Mouse (Mus musculus): ENCODE results near the gene Ercc8. TPM values are rescaled to one million over a fixed set of nuclear protein-coding genes. Genes with fewer than 3 reads are reported as not detected.

The Ercc8 gene
- polyA plus RNA-seq, 1 experiment: 1.1 TPM

DNA sequence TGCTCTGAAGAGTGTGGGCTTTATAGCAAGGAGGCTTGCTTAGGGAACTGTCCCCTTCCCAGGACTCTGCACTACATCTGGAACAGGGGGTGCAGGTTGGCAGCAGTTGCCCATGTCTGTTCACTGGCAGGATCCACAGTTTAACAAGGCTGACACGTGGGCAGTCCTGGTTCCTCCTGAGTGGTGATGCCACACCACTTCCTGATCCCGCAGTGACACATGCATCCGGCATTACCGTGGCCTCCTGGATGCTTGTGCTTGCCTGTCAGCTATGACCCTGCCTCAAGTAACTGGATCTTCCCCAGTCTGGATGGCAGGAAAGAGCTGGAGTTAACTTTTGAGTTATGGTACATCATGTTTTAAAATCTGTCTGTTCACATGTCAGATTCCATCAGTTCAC lies 29.5 kb downstream of the Ercc8 start:
- no peak for TF ChIP-seq GATA1 (IDR thresholded peaks at IDR 0.05; ENCODE audit: low read length)

DNA sequence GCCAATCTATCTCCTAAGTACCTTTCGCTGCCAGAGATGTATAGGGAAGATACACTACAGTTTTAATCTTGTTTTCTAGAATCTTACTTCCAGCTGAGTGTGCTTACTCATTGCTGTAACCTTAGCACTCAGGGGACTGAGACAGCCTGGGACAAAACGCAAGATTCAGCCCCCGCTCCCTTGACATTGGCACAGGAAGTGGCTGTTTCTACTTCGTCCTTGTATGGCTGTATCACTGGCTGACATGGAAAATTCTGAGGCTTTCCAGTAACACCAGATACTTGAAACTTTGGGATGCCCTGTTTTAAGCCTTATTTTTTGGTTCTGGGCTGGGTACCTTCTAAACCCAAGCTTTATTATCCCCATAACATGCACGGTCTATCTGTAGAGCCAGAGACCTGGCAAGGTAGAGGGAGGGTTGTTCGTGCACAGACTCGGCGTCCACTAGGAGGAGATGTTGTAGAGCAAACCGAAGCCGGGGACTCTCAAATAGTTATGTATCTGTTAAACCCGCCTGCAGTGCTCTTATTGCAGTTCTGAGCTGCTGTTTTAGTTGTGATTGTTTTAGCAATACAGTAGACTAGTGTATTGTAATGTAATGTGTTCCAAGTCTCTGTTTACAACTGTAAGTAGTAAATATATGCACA lies 32.7 kb downstream of the Ercc8 start:
- no peak for TF ChIP-seq GATA1 (IDR thresholded peaks at IDR 0.05; ENCODE audit: low read length)

DNA sequence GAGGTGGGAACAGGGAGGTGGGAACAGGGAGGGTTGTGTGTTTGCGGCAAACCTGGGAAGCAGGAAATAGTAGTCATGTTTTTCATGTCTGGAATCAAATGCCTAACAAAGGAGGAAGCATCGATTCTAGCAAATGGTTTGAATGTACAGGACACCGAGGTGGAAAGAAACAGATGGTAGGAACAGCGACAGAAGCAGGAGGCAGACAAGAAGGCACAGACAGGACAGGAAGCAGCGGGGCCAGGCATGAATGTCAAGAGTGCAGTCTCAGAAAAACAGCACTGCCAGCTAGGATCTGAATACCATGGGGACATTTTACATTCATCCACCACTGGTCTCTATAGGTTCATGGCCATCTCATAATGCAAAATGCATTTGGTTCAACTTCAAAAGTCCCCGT lies 36.9 kb downstream of the Ercc8 start:
- TF ChIP-seq GATA1 (IDR thresholded peaks at IDR 0.05; ENCODE audit: low read length): no peak

DNA sequence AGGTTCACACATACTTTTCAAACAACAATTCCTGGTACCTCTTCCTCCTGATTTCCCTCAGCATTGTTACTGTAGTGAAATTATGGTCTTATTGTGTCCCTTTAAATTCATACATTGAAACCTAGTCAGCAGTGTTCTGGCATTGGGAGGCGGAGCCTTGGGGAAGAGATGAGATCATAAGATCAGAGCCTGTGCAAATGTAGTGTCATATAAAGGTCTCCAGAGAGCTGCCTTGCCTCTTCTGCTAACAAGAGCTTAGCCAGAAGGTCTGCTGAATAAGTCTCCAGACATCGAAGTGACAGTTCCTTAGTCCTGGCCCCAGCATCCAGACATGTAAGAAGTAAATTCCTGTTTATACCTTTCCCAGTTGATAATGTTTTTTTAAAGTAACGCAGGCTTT lies 46.3 kb downstream of the Ercc8 start:
- no peak for TF ChIP-seq GATA1 (IDR thresholded peaks at IDR 0.05; ENCODE audit: low read length)

DNA sequence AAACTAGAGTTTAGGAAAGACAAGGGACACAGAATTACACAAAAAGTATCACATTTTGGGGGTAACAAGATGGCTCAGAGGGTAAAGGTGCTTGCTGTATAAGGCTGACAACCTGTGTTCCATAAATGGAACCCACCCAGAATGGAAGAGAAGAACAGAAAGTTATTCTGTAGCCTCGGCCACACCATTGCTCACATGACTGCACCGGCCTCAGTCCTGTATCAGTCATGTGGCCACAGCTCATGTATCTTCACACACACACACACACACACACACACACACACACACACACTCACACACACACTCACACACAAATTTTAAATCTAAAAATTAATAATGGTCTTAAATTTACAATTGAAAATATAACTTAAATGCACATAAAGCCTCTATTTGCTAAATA lies 48.9 kb downstream of the Ercc8 start:
- TF ChIP-seq GATA1 (IDR thresholded peaks at IDR 0.05; ENCODE audit: low read length): no peak

DNA sequence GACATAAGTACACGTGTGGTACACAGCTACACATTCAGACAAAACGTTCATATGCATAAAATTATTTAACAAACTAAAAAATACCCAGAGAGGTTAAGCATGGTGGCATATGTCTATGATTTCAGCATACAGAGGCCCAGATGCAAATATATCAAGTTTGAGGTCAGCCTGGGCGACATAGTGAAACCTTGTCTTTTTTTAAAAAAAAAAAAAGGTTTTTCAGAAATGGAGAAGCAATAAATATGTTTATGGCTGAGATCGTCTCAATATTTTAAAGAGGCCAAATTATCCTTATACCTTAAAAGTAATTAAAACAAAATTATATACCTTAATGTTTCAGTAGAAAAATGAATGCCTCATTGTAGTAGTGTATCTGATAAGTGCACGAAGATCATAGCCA lies 49.6 kb downstream of the Ercc8 start:
- TF ChIP-seq GATA1 (IDR thresholded peaks at IDR 0.05; ENCODE audit: low read length): no peak

DNA sequence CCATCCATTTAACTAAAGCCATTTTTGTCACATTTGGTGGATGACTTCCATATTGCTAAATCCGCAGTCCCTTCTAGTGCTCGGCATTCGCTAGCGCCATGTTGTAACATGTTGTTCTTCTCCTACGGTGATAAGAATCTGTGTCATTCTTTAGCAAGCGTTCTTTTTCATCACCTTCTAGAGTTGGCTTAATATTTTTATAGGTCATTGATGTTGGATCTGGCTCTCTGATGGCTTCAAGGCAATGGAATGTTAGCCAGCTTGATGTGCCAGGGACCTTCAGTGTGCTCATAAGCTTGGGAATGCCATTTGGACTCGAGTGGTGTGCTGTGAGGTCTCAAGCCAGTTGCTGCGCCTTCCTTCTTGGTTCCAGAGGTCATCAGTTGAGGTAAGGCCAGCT lies 52.4 kb downstream of the Ercc8 start:
- no peak for TF ChIP-seq GATA1 (IDR thresholded peaks at IDR 0.05; ENCODE audit: low read length)

DNA sequence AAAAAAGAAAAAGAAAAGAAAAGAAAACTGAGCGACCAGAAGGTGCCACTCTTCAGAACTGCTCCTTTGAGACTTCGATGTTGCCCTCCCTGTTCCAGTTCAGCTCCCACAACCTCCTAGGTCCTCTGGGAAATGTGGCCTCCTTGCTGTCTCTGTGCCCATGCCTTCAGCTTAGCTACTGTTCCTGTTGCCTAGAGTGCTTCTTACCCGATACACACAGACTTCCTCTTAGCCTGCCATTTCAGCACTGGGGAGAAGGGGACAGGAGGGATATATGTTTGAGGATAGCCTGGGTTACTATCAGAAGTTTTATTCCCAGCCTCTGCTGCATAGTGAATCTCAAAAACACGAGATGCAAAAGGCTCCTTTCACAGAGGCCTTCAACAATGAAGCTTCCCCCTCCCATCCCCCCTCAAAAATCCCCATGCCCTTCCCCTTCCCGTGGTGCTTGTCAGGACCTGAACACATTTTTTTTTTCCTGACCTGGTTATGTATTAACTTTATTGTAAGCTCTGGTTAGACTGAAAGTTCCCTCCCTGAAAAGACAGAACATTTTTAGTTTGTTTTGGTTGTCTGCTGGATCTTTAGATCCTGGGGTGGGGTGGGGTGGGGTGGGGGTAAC lies 54.0 kb downstream of the Ercc8 start:
- no peak for TF ChIP-seq GATA1 (IDR thresholded peaks at IDR 0.05; ENCODE audit: low read length)

DNA sequence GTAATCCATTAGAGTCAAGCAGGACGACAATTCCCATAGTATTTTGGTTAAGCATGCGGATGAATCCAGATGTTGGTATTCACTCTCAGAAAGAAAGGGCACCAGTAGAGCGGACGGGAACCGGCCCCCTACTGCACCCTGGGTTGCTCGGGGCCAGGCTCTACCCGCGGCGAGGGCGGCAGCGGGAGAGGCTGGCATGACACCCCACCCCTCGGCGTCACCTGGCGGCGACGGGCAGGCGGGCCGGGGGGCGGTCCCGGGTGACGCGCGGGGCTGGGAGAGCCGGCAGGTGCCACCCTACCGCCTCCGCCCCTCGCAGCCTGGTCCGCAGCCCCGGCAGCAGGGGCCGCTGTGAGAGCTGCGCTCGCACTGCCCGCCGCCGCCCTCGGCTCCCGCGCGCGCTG lies 55.6 kb downstream of the Ercc8 start, which contains the start of gene Elovl7:
Elovl7 (plus strand) TSS at position 324 of the 404 bp plus-strand sequence.
- TF ChIP-seq GATA1 (IDR thresholded peaks at IDR 0.05; ENCODE audit: low read length): no peak

DNA sequence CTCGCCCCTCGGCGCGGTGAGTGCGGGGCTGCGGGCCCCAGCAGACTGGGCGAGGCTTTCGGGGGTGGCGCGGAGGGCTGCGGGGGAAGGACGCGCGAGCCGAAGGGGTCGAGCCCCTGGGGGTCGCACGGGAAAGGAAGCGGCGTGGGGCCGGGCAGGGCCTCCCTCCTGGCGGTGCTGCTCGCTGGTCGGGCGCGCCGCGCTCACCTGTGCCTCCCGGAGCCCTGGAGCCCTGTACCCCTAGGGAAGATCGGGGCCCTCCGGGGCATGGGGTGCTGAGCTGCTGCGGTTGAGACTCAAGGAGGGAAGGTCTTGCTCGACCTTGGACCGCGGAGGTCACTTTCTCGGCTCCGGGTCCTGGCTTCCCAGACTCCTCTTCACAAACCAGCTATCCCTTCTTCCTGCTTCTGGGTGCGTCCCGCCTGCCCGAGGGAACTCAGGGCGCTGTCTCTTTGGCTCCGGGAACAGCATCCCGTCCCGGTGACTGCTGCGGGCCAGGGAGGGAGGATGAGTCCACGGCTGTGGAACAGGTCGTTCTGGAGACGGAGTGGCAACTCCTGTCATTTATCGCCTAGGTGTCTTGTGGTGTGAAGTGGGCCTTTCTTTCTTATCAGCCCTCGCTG lies 56.1 kb downstream of the Ercc8 start:
- TF ChIP-seq GATA1 (IDR thresholded peaks at IDR 0.05; ENCODE audit: low read length): no peak

DNA sequence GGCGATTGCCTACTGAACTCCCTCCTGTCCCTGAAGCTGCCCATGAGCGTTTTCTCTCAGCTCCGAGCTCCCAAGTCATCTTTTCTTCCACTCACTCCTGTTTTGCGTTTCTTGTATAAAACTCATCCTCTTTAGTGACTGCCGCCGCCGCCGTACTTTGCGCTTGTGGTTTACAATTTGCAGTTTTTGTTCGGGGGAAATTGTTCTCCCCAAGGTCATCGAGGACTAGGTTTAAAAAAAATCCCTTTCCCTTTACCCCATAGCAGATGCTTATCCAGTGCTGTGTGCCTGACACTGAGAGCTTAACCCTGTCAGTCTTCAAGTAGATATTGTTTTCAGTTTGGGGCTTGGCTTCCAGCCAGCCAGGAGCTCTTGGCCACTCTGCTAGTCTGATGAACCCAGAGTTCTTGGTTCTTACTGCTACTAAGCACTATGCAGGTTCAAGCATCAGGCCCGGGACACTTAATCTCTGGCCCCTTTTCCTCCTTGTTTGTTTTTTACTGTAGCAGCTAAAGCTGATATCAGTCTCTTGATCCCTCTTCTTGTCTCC lies 56.8 kb downstream of the Ercc8 start:
- TF ChIP-seq GATA1 (IDR thresholded peaks at IDR 0.05; ENCODE audit: low read length): no peak

DNA sequence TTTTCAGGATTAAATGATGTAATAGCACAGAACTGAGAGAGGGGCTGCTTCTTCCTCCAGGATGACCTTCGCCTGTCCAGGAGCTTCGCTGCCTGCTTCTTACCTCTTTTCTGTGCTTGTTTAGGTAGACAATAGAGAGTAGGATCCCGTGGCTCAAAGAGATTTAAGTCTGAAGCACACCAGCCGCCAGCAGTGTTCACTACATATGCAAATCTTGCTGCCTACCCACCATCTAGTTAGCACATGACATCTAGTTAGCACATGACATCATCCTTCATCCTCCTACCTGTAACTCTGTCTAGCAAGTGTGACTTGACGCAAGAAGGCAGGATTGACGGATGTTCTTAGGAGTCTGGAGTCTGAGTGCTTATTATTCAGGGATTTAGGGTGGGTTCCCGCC lies 61.2 kb downstream of the Ercc8 start:
- TF ChIP-seq GATA1 (IDR thresholded peaks at IDR 0.05; ENCODE audit: low read length): no peak

DNA sequence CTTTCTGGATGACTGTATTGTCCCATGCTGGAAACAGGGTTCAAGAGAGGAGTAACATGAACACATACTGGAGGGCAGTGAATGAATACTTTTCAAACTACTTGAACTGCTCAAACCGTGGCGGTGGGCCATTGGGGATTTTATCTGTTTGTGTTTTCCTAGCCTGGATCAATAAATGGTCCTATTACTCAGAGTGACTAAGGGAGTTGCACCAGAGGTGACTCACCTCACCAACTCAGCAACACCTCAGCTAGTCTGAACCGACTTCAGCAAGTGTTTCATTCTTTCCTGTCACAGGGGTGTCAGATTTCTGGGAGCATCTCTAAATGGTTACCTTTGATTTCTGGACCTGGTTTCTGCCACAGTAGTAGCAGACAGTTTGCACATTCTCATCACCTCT lies 70.7 kb downstream of the Ercc8 start:
- TF ChIP-seq GATA1 (IDR thresholded peaks at IDR 0.05; ENCODE audit: low read length): no peak

DNA sequence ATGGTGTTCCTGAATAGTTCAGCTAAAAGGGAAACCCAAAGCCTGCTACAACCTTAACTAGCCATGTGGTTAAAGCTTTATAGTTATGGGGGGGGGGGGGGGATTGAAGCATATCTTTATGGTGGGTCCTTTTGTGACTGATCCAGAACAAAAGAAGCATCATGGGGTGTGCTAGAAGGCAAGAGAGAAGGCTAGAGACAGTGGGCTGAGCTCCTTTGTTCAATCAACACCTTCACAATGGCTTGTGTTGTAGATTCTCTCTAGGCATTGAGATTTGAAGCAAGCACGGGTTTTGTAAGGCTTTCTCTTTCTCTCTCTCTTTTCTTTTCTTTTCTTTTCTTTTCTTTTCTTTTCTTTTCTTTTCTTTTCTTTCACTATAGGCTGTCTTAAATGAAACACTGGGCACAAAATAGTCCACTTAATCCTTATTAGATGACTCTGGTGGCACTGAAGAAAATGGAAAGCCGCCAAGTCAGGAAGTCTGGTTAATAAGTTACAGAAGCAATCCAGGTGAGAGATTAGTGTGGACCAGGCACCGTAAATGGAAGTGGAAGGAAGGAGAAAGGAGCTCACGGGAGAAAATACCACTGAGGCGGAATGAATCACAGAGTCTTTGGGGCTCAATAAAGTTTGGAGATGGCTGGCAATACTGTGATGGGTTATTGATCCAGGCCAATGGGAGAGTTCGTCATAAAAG lies 71.3 kb downstream of the Ercc8 start:
- TF ChIP-seq GATA1 (IDR thresholded peaks at IDR 0.05; ENCODE audit: low read length): no peak

DNA sequence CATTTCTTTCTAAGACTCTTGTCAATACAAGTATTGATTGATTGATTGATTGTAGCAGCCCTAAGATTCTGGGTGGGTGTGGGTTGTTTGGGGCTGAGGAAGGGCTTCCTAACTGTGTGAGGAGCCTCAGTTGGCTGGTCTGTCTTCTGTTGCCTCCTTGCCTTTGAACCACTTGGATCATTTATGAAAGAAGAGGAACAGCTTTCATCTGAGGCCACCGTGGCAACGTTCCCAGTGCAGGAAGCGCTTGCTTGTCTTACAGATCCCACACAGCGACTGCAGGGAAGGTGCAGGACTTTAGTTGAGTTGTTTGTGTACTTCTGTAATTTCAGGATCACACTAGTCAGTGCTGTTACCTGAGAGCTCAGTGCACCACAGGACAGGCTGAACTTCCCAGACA lies 81.5 kb downstream of the Ercc8 start:
- TF ChIP-seq GATA1 (IDR thresholded peaks at IDR 0.05; ENCODE audit: low read length): no peak

DNA sequence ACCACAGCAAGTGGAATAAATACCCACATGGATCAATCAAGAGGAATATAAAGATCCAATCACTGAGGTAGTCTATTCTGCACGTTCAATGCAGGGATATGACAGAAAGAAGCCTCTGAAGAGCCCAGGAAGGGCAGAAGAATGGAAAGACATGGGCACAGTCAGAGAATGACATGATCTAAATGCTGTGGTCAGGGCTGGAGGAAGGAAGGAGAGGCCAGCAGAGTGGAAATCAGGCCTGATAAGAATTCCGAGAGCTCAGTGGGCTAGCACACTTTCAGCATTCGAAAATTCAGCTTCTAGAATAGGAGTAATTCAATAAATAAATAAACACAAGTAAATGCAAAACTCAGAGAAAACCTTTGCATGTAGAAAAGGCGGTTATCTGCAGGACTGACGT lies 83.2 kb downstream of the Ercc8 start:
- no peak for TF ChIP-seq GATA1 (IDR thresholded peaks at IDR 0.05; ENCODE audit: low read length)

Other genes with a start within 250 kb of the Ercc8 start
- 4.3 and 5.5 TPM in 2 replicates for gene Smim15, start 114.3 kb upstream of the Ercc8 start, polyA plus RNA-seq (2012)
- 54.5 and 73.0 TPM in 2 replicates for gene Ndufaf2, start 108 bp upstream of the Ercc8 start, polyA plus RNA-seq (2012)
- 0.03 and 0.04 TPM in 2 replicates for gene Elovl7, start 55.7 kb downstream of the Ercc8 start, polyA plus RNA-seq (2012)
- 4.6 and 4.7 TPM in 2 replicates for gene Depdc1b, start 157.6 kb downstream of the Ercc8 start, polyA plus RNA-seq (2012)

Data from G1E-ER4 (cell line).